In genomic region chr12:33333914-33334313, GRCm38 (mm10) we compare ENCODE assay signal across 8 mouse cellular contexts.
DNase-seq lines count a peak whose midpoint lies in the region; ATAC-seq and TF ChIP-seq lines count a peak whose summit lies in the region.

No protein-coding gene starts in this region.

- H3K9ac ChIP-seq in kidney, embryonic 14.5 days (ENCODE audit: low read depth, low read length) = no peak overlapping the region
- H3K9ac ChIP-seq in limb, embryonic 14.5 days (ENCODE audit: low read depth, low read length, severe bottlenecking) = no peak overlapping the region

- H3K4me3 ChIP-seq in embryonic fibroblast, embryonic 13.5 days (ENCODE audit: insufficient read depth, low read length) = no peak overlapping the region
- no peak overlapping the region for H3K4me3 ChIP-seq in heart, embryonic 10.5 days
- no peak overlapping the region for H3K4me3 ChIP-seq in kidney, embryonic 14.5 days (ENCODE audit: low read length)
- H3K4me3 ChIP-seq in limb, embryonic 14.5 days (replicated peaks; ENCODE audit: low read length) = no peak overlapping the region

- H3K4me1 ChIP-seq in embryonic fibroblast, embryonic 13.5 days (ENCODE audit: control insufficient read depth, insufficient read depth, low read length) = 0 out of 2 replicates have a peak, but pooled peaks cover 4% of the 10 kb centered on the region
- 0 out of 2 replicates have a peak, but pooled peaks cover 9% of the 10 kb centered on the region for H3K4me1 ChIP-seq in heart, embryonic 10.5 days
- no peaks in the 10 kb centered on the region for H3K4me1 ChIP-seq in kidney, embryonic 14.5 days (ENCODE audit: control insufficient read depth, insufficient read depth, low read length)
- H3K4me1 ChIP-seq in limb, embryonic 14.5 days (ENCODE audit: control insufficient read depth, insufficient read depth, low read length) = peaks cover 6% of the 10 kb centered on the region

- TF ChIP-seq POLR2A in embryonic fibroblast, embryonic 13.5 days (IDR thresholded peaks at IDR 0.05; ENCODE audit: low read depth, low read length) = no peak
- TF ChIP-seq POLR2A in limb, embryonic 14.5 days (IDR thresholded peaks at IDR 0.05; ENCODE audit: borderline replicate concordance, extremely low read depth, insufficient read depth, insufficient read length) = no peak

- no peaks in the 10 kb centered on the region for H3K27me3 ChIP-seq in heart, embryonic 10.5 days (ENCODE audit: insufficient read depth, poor library complexity, severe bottlenecking)
- no peaks in the 10 kb centered on the region for H3K27me3 ChIP-seq in kidney, embryonic 14.5 days (ENCODE audit: control insufficient read depth, insufficient read depth, low read length)
- no peaks in the 10 kb centered on the region for H3K27me3 ChIP-seq in limb, embryonic 14.5 days (ENCODE audit: control insufficient read depth, insufficient read depth, low read length)

- TF ChIP-seq CTCF in embryonic fibroblast, embryonic 13.5 days (IDR thresholded peaks at IDR 0.05; ENCODE audit: borderline replicate concordance, insufficient read depth, low read length) = peak; percentile 91

- ATAC-seq in kidney, embryonic 14.5 days (ENCODE audit: low FRiP score, low TSS enrichment) = peak; percentile 73; the same call in 1 of the 2 replicates
- ATAC-seq in limb, embryonic 14.5 days (ENCODE audit: low FRiP score, low read depth) = no peak; the same call in 1 of the 2 replicates
- peak; percentile 70 for ATAC-seq in monocyte, adult 5-6 weeks (replicated peaks; ENCODE audit: insufficient number of reproducible peaks, low FRiP score, low TSS enrichment, poor library complexity, severe bottlenecking)

- peak; percentile 82 for DNase-seq in 416B (ENCODE audit: low read depth)
- DNase-seq in adrenal gland, postnatal 4 days (ENCODE audit: low spot score in 2 of 2) = peak; percentile 53 to 60
- DNase-seq in heart, embryonic 10.5 days (ENCODE audit: low spot score) = peak; percentile 90
- peak; percentile 83 for DNase-seq in limb, embryonic 14.5 days (ENCODE audit: low spot score)
- peak; percentile 73 for DNase-seq in spleen, postnatal 36 days (ENCODE audit: low spot score in 2 of 2)

- H3K9me3 ChIP-seq in heart, embryonic 10.5 days = no peaks in the 10 kb centered on the region
- H3K9me3 ChIP-seq in kidney, embryonic 14.5 days (ENCODE audit: control insufficient read depth, low read length) = no peaks in the 10 kb centered on the region
- H3K9me3 ChIP-seq in limb, embryonic 14.5 days (ENCODE audit: control insufficient read depth, low read length) = no peaks in the 10 kb centered on the region

- no peak overlapping the region for H3K27ac ChIP-seq in embryonic fibroblast, embryonic 13.5 days (ENCODE audit: insufficient read depth, low read length)
- no peak overlapping the region for H3K27ac ChIP-seq in heart, embryonic 10.5 days
- H3K27ac ChIP-seq in kidney, embryonic 14.5 days (ENCODE audit: low read depth, low read length) = no peak overlapping the region
- no peak overlapping the region for H3K27ac ChIP-seq in limb, embryonic 14.5 days (replicated peaks; ENCODE audit: low read depth, low read length)

- H3K36me3 ChIP-seq in heart, embryonic 10.5 days = no peaks in the 10 kb centered on the region
- H3K36me3 ChIP-seq in kidney, embryonic 14.5 days (ENCODE audit: control insufficient read depth, insufficient read depth, low read length) = no peaks in the 10 kb centered on the region
- H3K36me3 ChIP-seq in limb, embryonic 14.5 days (ENCODE audit: control insufficient read depth, insufficient read depth, low read length) = 0 out of 2 replicates have a peak, but pooled peaks cover 2% of the 10 kb centered on the region

- H3K4me2 ChIP-seq in kidney, embryonic 14.5 days (replicated peaks; ENCODE audit: low read depth, low read length) = no peak overlapping the region
- H3K4me2 ChIP-seq in limb, embryonic 14.5 days (replicated peaks; ENCODE audit: low read depth, low read length, severe bottlenecking) = no peak overlapping the region

- 25% methylated on average over 8 of the region's 8 CpGs for WGBS in heart, embryonic 10.5 days
- 27% methylated on average over 8 of the region's 8 CpGs for WGBS in kidney, embryonic 14.5 days
- WGBS in limb, embryonic 14.5 days = 24% methylated on average over 8 of the region's 8 CpGs
